Mouse (Mus musculus): ENCODE results near the gene Tmem131.

DNA sequence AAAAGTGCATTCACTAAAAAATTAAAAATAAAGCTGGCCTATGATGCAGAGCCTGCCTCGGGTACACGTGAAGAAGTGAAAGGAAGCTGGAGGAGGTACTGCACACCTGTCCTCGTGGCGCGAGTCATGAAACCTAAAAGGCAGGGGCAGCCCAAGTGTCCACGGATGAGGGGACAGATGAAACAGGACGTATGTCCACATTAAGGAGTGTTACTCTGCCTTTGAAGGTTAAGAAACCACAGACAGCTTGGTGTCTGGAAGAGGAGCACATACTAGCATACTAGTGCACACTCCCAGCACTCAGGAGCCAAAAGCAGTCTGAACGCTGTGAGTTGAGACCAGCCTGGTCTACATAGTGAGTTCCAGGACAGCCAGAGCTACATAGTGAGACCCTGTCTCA, 12.6 kb downstream of the Tmem131 start:
- TF ChIP-seq CTCF (IDR thresholded peaks at IDR 0.05; ENCODE audit: insufficient read depth, low read depth, low read length) (no peak), POLR2A (IDR thresholded peaks at IDR 0.05; ENCODE audit: insufficient read depth, low read depth, low read length) (no peak)
